Mouse (Mus musculus) bone marrow macrophage, adult 2 months (primary cell): ENCODE results near the gene Cyp8b1.

Experiments used
- CTCF ChIP-seq: IDR thresholded peaks from 2 replicates; pipeline ENCODE4 v1.5.1; 2012; ENCODE audit warnings: low read depth, mild to moderate bottlenecking, low read length, moderate library complexity
- POLR2A ChIP-seq: IDR thresholded peaks from 2 replicates; pipeline ENCODE4 v1.6.1; 2012; ENCODE audit warnings: mild to moderate bottlenecking, low read depth, low read length, borderline replicate concordance

- no peak for TF ChIP-seq CTCF
- no peak for TF ChIP-seq POLR2A
Observed at GRCm38 (mm10) chr9:121864837-121865236, 51.3 kb downstream of the Cyp8b1 start.
